Mouse (Mus musculus) stomach, embryonic 16.5 days (tissue): ENCODE results near the gene Bves. TPM values are rescaled to one million over a fixed set of nuclear protein-coding genes. Genes with fewer than 3 reads are reported as not detected.
"Not testable (repeated sequence)": the region's sequence is repeated elsewhere in the genome, so short reads cannot be mapped to it uniquely, and the experiment has no call there.

ENCODE experiments used
- ATAC-seq: fragments of 200-750 bp; cut with Nextera tagmentation; 2 replicates; pipeline ENCODE4 v1.8.0; 2017; ENCODE audit warnings: moderate number of reproducible peaks, moderate TSS enrichment; ENCODE audit not compliant: insufficient read depth, low FRiP score
- H3K27ac ChIP-seq: fragments of 300-500 bp; sonication (generic); 2 replicates; pipeline ENCODE4 v1.5.1; 2014; ENCODE audit warnings: low read length
- H3K27me3 ChIP-seq: fragments of 300-500 bp; sonication (generic); 2 replicates; pipeline ENCODE4 v1.6.1; 2014; ENCODE audit warnings: low read length, control low read depth, mixed read lengths; ENCODE audit not compliant: control insufficient read depth, insufficient read depth
- H3K36me3 ChIP-seq: fragments of 300-500 bp; sonication (generic); 2 replicates; pipeline ENCODE4 v1.6.1; 2014; ENCODE audit warnings: low read length; ENCODE audit not compliant: control insufficient read depth, insufficient read depth
- H3K4me1 ChIP-seq: fragments of 300-500 bp; sonication (generic); 2 replicates; pipeline ENCODE4 v1.6.1; 2014; ENCODE audit warnings: low read length, control low read depth, mixed read lengths; ENCODE audit not compliant: control insufficient read depth, insufficient read depth
- H3K4me2 ChIP-seq: fragments of 300-500 bp; sonication (generic); 2 replicates; pipeline ENCODE4 v1.6.1; 2014; ENCODE audit warnings: low read depth, low read length, mixed read lengths
- H3K4me3 ChIP-seq: fragments of 300-500 bp; sonication (generic); replicated peaks from 2 replicates; pipeline ENCODE4 v1.5.1; 2014; ENCODE audit warnings: mild to moderate bottlenecking, low read length
- H3K9ac ChIP-seq: fragments of 300-500 bp; sonication (generic); 2 replicates; pipeline ENCODE4 v1.6.1; 2014; ENCODE audit warnings: low read length
- H3K9me3 ChIP-seq: fragments of 300-500 bp; sonication (generic); replicated peaks from 2 replicates; pipeline ENCODE4 v1.6.1; 2016; ENCODE audit warnings: low read length, control low read depth; ENCODE audit not compliant: control insufficient read depth
- WGBS: fragments of 180-500 bp; shearing (Covaris S2); extraction: QIAGEN DNeasy Blood & Tissue Kit; methylation state at CpG from one replicate; pipeline ENCODE4 v1.1.7; 2014; 5-methylcytosine and 5-hydroxymethylcytosine counted together
- polyA plus RNA-seq: library from polyadenylated mRNA; unstranded; fragments of >200 nt; fragmentation: Nextera tagmentation; extraction: Ambion mirVana; gene quantifications from 2 replicates; pipeline ENCODE4 v1.2.1, GENCODE M21; 2015

Bves gene
- polyA plus RNA-seq, 1 experiment from 2014 or later, result 8.1 TPM

GRCm38 (mm10) chr10:45334925-45335324, 647 bp upstream of the Bves start:
- 28% methylated on average over 7 of the region's 7 CpGs for WGBS
- Histone ChIP-seq H3K27me3 (peaks cover 8% of the 10 kb centered on the region), H3K36me3 (no peaks in the 10 kb centered on the region), H3K9me3 (no peaks in the 10 kb centered on the region), H3K4me1 (no peaks in the 10 kb centered on the region), H3K27ac (no peak overlapping the region), H3K4me3 (peak overlapping the region; percentile 57), H3K4me2 (peak overlapping the region; percentile 80), H3K9ac (no peak overlapping the region)
- no peak for ATAC-seq

DNA sequence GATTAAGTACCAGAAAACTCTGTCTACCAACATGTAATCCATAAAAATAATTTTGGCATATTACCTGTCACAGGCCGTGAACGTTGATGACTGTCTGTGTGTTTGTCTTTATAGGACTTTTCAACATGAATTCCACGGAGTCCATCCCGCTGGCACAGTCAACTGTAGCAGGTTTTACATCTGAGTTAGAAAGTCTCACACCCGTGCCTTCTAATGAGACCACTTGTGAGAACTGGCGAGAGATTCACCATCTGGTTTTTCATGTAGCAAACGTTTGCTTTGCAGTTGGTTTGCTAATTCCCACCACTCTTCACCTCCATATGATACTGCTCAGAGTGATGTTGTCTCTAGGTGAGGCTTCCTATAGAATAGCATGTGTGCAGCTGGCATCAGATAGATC, 3.5 kb downstream of the Bves start:
- H3K36me3 ChIP-seq, result no peaks in the 10 kb centered on the region
- H3K4me1 ChIP-seq, result no peaks in the 10 kb centered on the region
- H3K9ac ChIP-seq, result no peak overlapping the region
- peaks cover 6% of the 10 kb centered on the region; the same call in 1 of the 2 replicates for H3K27me3 ChIP-seq
- H3K27ac ChIP-seq, result no peak overlapping the region
- whole genome bisulfite sequencing, result 74% methylated on average over 7 of the region's 7 CpGs
- no peak overlapping the region for H3K4me3 ChIP-seq
- no peak overlapping the region for H3K4me2 ChIP-seq
- H3K9me3 ChIP-seq, result no peaks in the 10 kb centered on the region
- no peak for ATAC-seq

- Histone ChIP-seq H3K4me2 (no peak overlapping the region), H3K36me3 (no peaks in the 10 kb centered on the region), H3K27me3 (no peaks in the 10 kb centered on the region), H3K4me1 (no peaks in the 10 kb centered on the region), H3K27ac (no peak overlapping the region), H3K9ac (no peak overlapping the region), H3K9me3 (no peaks in the 10 kb centered on the region), H3K4me3 (no peak overlapping the region)
- WGBS, result 83% methylated on average over 4 of the region's 4 CpGs
- no peak for ATAC-seq
Measured at GRCm38 (mm10) chr10:45344381-45344780, 8.8 kb downstream of the Bves start.

DNA sequence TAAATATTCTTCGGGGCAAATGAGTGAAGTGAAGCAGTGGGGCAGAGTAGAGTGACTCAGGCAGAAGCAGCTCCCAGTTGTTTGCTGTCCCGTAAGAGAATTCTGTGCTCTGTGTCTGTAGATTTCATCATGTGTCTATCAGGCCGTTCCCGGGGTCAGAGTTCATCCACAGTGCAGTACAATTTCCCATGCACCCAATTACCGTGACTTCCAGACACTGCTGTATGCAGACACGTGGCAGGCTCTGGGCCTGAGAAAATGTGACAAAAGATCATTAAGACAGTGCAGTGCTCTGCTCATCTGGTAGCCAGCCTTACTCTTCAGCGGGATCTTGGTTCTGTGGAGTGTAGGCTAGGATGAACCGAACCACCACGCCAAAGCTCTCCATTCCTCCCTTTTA, 9.6 kb downstream of the Bves start:
- no peak for ATAC-seq
- Histone ChIP-seq H3K36me3 (no peaks in the 10 kb centered on the region), H3K4me1 (no peaks in the 10 kb centered on the region), H3K4me3 (no peak overlapping the region), H3K9me3 (no peaks in the 10 kb centered on the region), H3K27me3 (no peaks in the 10 kb centered on the region), H3K4me2 (no peak overlapping the region), H3K9ac (no peak overlapping the region), H3K27ac (no peak overlapping the region)
- 81% methylated on average over 9 of the region's 9 CpGs for WGBS

DNA sequence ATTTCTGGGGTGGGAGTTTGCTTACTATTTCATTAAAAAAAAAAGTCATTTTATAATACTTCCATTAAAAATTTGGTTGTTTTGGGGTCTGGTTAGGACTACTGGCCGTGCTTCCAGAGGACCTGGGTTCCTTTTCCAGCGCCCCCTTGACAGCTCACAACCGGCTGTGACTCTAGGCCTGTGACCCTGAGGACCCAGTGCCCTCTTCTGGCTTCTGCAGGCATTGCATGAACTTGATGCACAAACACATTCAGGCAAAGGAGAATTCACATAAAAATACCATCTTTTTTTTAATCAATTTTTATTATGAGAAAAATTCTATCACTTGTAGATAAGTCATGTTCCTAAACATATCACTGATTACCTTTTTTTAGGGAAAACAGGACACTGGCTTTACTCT, 12.6 kb downstream of the Bves start:
- not testable (repeated sequence) for H3K9me3 ChIP-seq, H3K4me1 ChIP-seq, H3K4me2 ChIP-seq, ATAC-seq, H3K9ac ChIP-seq, H3K27me3 ChIP-seq, H3K36me3 ChIP-seq, H3K4me3 ChIP-seq, H3K27ac ChIP-seq
- WGBS, result 89% methylated on average over 3 of the region's 3 CpGs

DNA sequence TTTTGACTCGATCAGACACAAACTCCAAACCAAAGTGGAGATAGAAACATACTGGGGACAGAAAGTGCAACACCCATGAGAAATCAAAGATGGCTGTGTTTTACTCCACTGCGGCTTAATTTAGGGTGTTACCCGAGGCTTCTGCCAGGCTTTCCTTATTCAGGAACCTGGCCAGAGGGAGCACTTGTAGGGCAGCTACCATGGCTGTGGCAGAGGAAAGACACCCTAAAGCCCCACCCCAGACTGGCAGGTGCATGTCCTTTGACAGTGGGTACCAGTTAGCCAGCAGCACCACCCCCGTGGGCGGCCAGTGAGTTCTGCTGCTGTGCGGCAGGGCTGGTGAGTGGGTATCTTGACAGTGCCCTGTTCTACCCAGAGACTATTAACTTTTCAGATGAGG, 20.5 kb downstream of the Bves start:
- Histone ChIP-seq H3K36me3 (no peaks in the 10 kb centered on the region), H3K9me3 (no peaks in the 10 kb centered on the region), H3K4me1 (no peaks in the 10 kb centered on the region), H3K4me3 (no peak overlapping the region), H3K27ac (no peak overlapping the region), H3K27me3 (no peaks in the 10 kb centered on the region), H3K9ac (no peak overlapping the region), H3K4me2 (no peak overlapping the region)
- 88% methylated on average over 6 of the region's 6 CpGs for WGBS
- ATAC-seq, result no peak

- H3K4me1 ChIP-seq, result no peaks in the 10 kb centered on the region
Measured at GRCm38 (mm10) chr10:45363396-45363795, 27.8 kb downstream of the Bves start.

DNA sequence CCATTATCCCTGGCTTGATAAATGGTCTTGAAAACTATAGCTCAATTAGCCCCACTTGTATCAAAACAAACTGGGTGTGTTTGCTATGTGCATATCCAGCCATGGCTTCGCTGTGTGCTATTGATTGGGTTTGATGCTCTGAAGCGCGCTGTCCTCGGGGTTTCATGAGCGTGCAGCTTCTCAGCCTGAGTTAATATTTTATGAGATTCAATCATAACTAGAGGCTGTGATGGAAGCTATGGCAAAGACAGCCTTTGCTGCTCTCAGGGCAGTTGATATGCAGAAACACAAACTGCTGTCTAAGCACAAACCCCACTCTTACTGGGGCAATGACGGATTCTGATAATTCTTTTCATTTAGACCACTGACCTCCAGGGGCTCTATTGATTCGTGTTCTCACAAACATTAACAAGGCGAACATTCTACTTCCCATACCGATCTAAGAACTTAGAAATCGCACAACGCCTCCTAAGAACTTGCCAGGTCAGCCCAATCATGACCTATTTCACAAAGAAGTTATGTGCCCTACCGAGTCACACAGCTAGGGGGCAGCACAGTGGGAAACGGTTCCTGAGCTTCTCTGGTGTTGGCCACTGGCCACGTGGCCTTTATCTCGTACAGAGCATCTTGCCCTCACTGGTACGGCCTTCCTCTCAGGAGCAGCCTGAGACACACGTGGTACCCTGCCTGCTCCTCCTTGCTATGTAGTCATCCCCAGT, 31.6 kb downstream of the Bves start:
- no peak overlapping the region for H3K9ac ChIP-seq
- no peak overlapping the region for H3K27ac ChIP-seq
- H3K36me3 ChIP-seq, result no peaks in the 10 kb centered on the region
- no peaks in the 10 kb centered on the region for H3K9me3 ChIP-seq
- H3K27me3 ChIP-seq, result no peaks in the 10 kb centered on the region
- H3K4me1 ChIP-seq, result no peaks in the 10 kb centered on the region
- ATAC-seq, result no peak
- WGBS, result 77% methylated on average over 17 of the region's 17 CpGs
- no peak overlapping the region for H3K4me2 ChIP-seq
- no peak overlapping the region for H3K4me3 ChIP-seq

More at GRCm38 (mm10) chr10:45363396-45363795, 27.8 kb downstream of the Bves start:
- no peaks in the 10 kb centered on the region for H3K27me3 ChIP-seq
- no peaks in the 10 kb centered on the region for H3K36me3 ChIP-seq
- H3K27ac ChIP-seq, result no peak overlapping the region
- WGBS, result 33% methylated on average over 5 of the region's 5 CpGs
- no peaks in the 10 kb centered on the region for H3K9me3 ChIP-seq
- no peak overlapping the region for H3K4me2 ChIP-seq
- no peak overlapping the region for H3K9ac ChIP-seq
- H3K4me3 ChIP-seq, result no peak overlapping the region
- ATAC-seq, result no peak

GRCm38 (mm10) chr10:45369639-45370038, 34.1 kb downstream of the Bves start:
- no peak overlapping the region for H3K27ac ChIP-seq
- H3K4me3 ChIP-seq, result no peak overlapping the region
- H3K9me3 ChIP-seq, result no peaks in the 10 kb centered on the region
- H3K36me3 ChIP-seq, result no peaks in the 10 kb centered on the region
- H3K4me1 ChIP-seq, result no peaks in the 10 kb centered on the region
- no peak for ATAC-seq
- H3K4me2 ChIP-seq, result no peak overlapping the region
- H3K9ac ChIP-seq, result no peak overlapping the region
- 61% methylated on average over 3 of the region's 3 CpGs for WGBS
- H3K27me3 ChIP-seq, result no peaks in the 10 kb centered on the region
